Mouse (Mus musculus): ENCODE data around the gene Rac2. TPM values are rescaled to one million over a fixed set of nuclear protein-coding genes. Genes with fewer than 3 reads are reported as not detected.

Gene Rac2
- polyA plus RNA-seq, 1 experiment from 2014 or later, result 27.9 TPM

DNA sequence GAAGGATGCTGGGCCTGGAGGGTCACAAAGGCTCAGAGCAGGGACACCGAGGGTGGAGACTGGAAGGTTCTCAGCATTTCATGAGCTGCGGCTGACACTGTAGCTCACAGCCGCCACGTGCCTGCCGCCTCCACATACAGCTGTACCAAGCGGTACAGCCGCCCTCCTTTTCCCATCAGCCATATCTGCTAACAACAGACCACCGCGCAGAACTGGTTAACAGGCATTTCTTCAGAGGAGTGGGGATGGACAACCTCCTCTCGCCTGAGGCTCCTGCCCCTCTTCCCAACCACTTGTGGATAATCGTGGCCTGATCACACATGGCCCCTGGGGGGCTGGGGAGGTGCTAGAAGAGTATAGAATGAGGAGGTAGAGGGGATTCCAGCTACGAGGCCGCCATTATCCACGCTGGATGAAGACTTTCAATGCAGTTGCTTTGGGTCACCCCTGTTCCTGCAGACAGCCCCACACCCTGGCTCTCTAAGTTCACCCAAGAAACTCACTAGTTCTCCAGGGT lies 19.9 kb upstream of the Rac2 start:
- H3K4me3 ChIP-seq (ENCODE audit: low read depth, low read length), result no peak overlapping the region
- 77% methylated on average over 14 of the region's 14 CpGs for WGBS

GRCm38 (mm10) chr15:78591680-78592451 lies 19.3 kb upstream of the Rac2 start:
- Histone ChIP-seq H3K27ac (replicated peaks; ENCODE audit: low read depth, low read length) (no peak overlapping the region), H3K4me1 (ENCODE audit: control insufficient read depth, insufficient read depth, low read length) (no peaks in the 10 kb centered on the region; the same call in 1 of the 2 replicates), H3K9me3 (ENCODE audit: control insufficient read depth, low read length) (no peaks in the 10 kb centered on the region), H3K36me3 (ENCODE audit: control insufficient read depth, insufficient read depth, low read length) (no peaks in the 10 kb centered on the region), H3K4me3 (ENCODE audit: low read depth, low read length) (no peak overlapping the region), H3K9ac (ENCODE audit: low read depth, low read length) (no peak overlapping the region), H3K27me3 (replicated peaks; ENCODE audit: control insufficient read depth, insufficient read depth, low read length) (no peaks in the 10 kb centered on the region), H3K4me2 (ENCODE audit: low read depth, low read length) (no peak overlapping the region)
- DNase-seq (ENCODE audit: low spot score) (no peak), ATAC-seq (ENCODE audit: low read depth) (no peak)
- WGBS, result 56% methylated on average over 15 of the region's 15 CpGs

More for the DNA sequence above, 19.9 kb upstream of the Rac2 start:
- Histone ChIP-seq H3K4me2 (ENCODE audit: low read depth, low read length) (no peak overlapping the region), H3K4me1 (ENCODE audit: control insufficient read depth, insufficient read depth, low read length) (no peaks in the 10 kb centered on the region; the same call in 1 of the 2 replicates), H3K9me3 (ENCODE audit: control insufficient read depth, low read length) (no peaks in the 10 kb centered on the region), H3K27me3 (replicated peaks; ENCODE audit: control insufficient read depth, insufficient read depth, low read length) (no peaks in the 10 kb centered on the region), H3K9ac (ENCODE audit: low read depth, low read length) (no peak overlapping the region), H3K27ac (replicated peaks; ENCODE audit: low read depth, low read length) (no peak overlapping the region), H3K36me3 (ENCODE audit: control insufficient read depth, insufficient read depth, low read length) (no peaks in the 10 kb centered on the region)
- DNase-seq (ENCODE audit: low spot score) (no peak), ATAC-seq (ENCODE audit: low read depth) (no peak)

DNA sequence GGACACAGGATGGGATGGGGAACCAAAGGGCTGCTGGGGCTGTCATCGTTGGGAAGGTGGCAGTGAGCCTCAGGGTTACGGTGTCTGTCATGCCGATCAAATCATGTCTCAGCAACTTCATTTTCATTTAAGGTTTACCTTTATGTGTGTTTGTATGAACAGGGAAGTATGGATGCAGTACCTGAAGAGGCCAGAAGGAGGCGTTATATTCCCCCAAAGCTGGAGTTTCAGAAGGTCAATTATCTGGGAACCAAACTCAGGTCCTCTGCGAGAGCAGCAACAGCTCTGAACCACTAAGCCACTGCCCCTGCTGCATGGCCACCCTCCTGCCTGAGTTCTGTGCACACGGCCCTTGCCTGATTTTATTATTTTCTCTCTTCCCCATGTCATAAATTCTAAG lies 18.2 kb upstream of the Rac2 start:
- Histone ChIP-seq H3K9me3 (ENCODE audit: control insufficient read depth, low read length) (no peaks in the 10 kb centered on the region), H3K9ac (ENCODE audit: low read depth, low read length) (no peak overlapping the region), H3K4me1 (ENCODE audit: control insufficient read depth, insufficient read depth, low read length) (no peaks in the 10 kb centered on the region; the same call in 1 of the 2 replicates), H3K4me2 (ENCODE audit: low read depth, low read length) (no peak overlapping the region), H3K36me3 (ENCODE audit: control insufficient read depth, insufficient read depth, low read length) (no peaks in the 10 kb centered on the region), H3K27ac (replicated peaks; ENCODE audit: low read depth, low read length) (no peak overlapping the region), H3K4me3 (ENCODE audit: low read depth, low read length) (no peak overlapping the region), H3K27me3 (replicated peaks; ENCODE audit: control insufficient read depth, insufficient read depth, low read length) (no peaks in the 10 kb centered on the region)
- DNase-seq (ENCODE audit: low spot score) (no peak), ATAC-seq (ENCODE audit: low read depth) (no peak)
- 78% methylated on average over 6 of the region's 6 CpGs for WGBS

GRCm38 (mm10) chr15:78589936-78590335 lies 17.4 kb upstream of the Rac2 start:
- no peak overlapping the region for H3K4me3 ChIP-seq (ENCODE audit: low read depth, low read length)
- no peak overlapping the region for H3K4me2 ChIP-seq (ENCODE audit: low read depth, low read length)
- H3K4me1 ChIP-seq (ENCODE audit: control insufficient read depth, insufficient read depth, low read length), result no peaks in the 10 kb centered on the region; the same call in 1 of the 2 replicates
- no peak overlapping the region for H3K27ac ChIP-seq (replicated peaks; ENCODE audit: low read depth, low read length)
- no peaks in the 10 kb centered on the region for H3K36me3 ChIP-seq (ENCODE audit: control insufficient read depth, insufficient read depth, low read length)
- ATAC-seq (ENCODE audit: low read depth) (no peak), DNase-seq (ENCODE audit: low spot score) (no peak)
- H3K9me3 ChIP-seq (ENCODE audit: control insufficient read depth, low read length), result no peaks in the 10 kb centered on the region
- H3K9ac ChIP-seq (ENCODE audit: low read depth, low read length), result no peak overlapping the region
- no peaks in the 10 kb centered on the region for H3K27me3 ChIP-seq (replicated peaks; ENCODE audit: control insufficient read depth, insufficient read depth, low read length)
- 76% methylated on average over 6 of the region's 6 CpGs for WGBS

DNA sequence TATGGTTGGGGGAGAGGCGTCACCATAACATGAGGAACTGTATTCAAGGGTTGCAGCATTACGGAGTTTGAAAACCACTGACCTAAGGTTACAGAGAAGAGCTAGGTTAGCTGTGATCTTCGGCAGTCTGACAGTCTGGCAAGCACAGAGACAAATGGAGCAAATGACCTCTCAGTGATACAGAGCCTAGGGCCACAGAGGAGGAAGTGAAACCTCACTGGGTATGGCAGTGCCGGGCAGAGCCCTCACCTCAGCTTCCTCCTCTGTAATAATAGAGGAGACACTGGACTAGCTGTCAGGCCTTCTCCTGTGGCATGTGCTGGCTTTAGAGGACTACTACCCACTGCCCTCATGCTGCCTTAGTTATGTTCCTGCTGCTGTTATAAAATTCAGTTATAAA lies 16.3 kb upstream of the Rac2 start:
- Histone ChIP-seq H3K4me1 (ENCODE audit: control insufficient read depth, insufficient read depth, low read length) (no peaks in the 10 kb centered on the region; the same call in 1 of the 2 replicates), H3K4me2 (ENCODE audit: low read depth, low read length) (no peak overlapping the region)

DNA sequence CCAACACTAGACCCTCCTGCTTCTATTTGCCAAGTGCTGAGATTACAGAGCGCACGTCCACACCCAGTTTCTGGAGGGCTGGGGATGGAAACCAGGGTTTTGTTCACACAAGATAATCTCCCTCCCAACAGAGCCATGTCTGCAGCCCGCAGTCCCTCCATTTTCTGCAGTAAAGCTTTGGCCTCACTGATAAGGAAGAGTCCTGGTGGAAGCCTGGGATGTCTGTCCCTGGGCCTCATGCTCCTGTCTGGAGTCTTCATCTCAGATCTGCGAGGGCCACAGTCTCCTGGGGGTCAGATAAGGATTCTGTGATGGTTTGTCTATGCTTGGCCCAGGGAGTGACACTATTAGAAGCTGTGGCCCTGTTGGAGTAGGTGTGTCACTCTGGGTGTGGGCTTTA lies 15.5 kb upstream of the Rac2 start:
- WGBS, result 83% methylated on average over 4 of the region's 4 CpGs
- no peaks in the 10 kb centered on the region for H3K36me3 ChIP-seq (ENCODE audit: control insufficient read depth, insufficient read depth, low read length)
- ATAC-seq (ENCODE audit: low read depth) (no peak), DNase-seq (ENCODE audit: low spot score) (no peak)
- H3K4me3 ChIP-seq (ENCODE audit: low read depth, low read length), result no peak overlapping the region
- no peak overlapping the region for H3K4me2 ChIP-seq (ENCODE audit: low read depth, low read length)
- H3K9me3 ChIP-seq (ENCODE audit: control insufficient read depth, low read length), result no peaks in the 10 kb centered on the region
- H3K27me3 ChIP-seq (replicated peaks; ENCODE audit: control insufficient read depth, insufficient read depth, low read length), result no peaks in the 10 kb centered on the region
- H3K4me1 ChIP-seq (ENCODE audit: control insufficient read depth, insufficient read depth, low read length), result no peaks in the 10 kb centered on the region; the same call in 1 of the 2 replicates
- H3K9ac ChIP-seq (ENCODE audit: low read depth, low read length), result no peak overlapping the region
- no peak overlapping the region for H3K27ac ChIP-seq (replicated peaks; ENCODE audit: low read depth, low read length)

More for the DNA sequence above, 16.3 kb upstream of the Rac2 start:
- Histone ChIP-seq H3K36me3 (ENCODE audit: control insufficient read depth, insufficient read depth, low read length) (no peaks in the 10 kb centered on the region), H3K9me3 (ENCODE audit: control insufficient read depth, low read length) (no peaks in the 10 kb centered on the region), H3K4me3 (ENCODE audit: low read depth, low read length) (no peak overlapping the region), H3K9ac (ENCODE audit: low read depth, low read length) (no peak overlapping the region), H3K27ac (replicated peaks; ENCODE audit: low read depth, low read length) (no peak overlapping the region), H3K27me3 (replicated peaks; ENCODE audit: control insufficient read depth, insufficient read depth, low read length) (no peaks in the 10 kb centered on the region)
- WGBS, result 84% methylated on average over 4 of the region's 4 CpGs
- ATAC-seq (ENCODE audit: low read depth), result no peak
- DNase-seq (ENCODE audit: low spot score), result no peak

- WGBS, result 56% methylated on average over 18 of the region's 18 CpGs
Measured at GRCm38 (mm10) chr15:78587050-78587994, 14.7 kb upstream of the Rac2 start.

GRCm38 (mm10) chr15:78585404-78585803 lies 12.8 kb upstream of the Rac2 start:
- H3K4me2 ChIP-seq (ENCODE audit: low read depth, low read length), result no peak overlapping the region
- no peaks in the 10 kb centered on the region for H3K36me3 ChIP-seq (ENCODE audit: control insufficient read depth, insufficient read depth, low read length)
- no peak overlapping the region for H3K27ac ChIP-seq (replicated peaks; ENCODE audit: low read depth, low read length)
- no peaks in the 10 kb centered on the region for H3K9me3 ChIP-seq (ENCODE audit: control insufficient read depth, low read length)
- no peak overlapping the region for H3K4me3 ChIP-seq (ENCODE audit: low read depth, low read length)
- no peaks in the 10 kb centered on the region for H3K27me3 ChIP-seq (replicated peaks; ENCODE audit: control insufficient read depth, insufficient read depth, low read length)
- no peak for ATAC-seq (ENCODE audit: low read depth)
- no peak overlapping the region for H3K9ac ChIP-seq (ENCODE audit: low read depth, low read length)
- 88% methylated on average over 7 of the region's 7 CpGs for WGBS
- DNase-seq (ENCODE audit: low spot score), result no peak
- H3K4me1 ChIP-seq (ENCODE audit: control insufficient read depth, insufficient read depth, low read length), result peaks cover 10% of the 10 kb centered on the region

More at GRCm38 (mm10) chr15:78587050-78587994, 14.7 kb upstream of the Rac2 start:
- no peak overlapping the region for H3K9ac ChIP-seq (ENCODE audit: low read depth, low read length)
- no peaks in the 10 kb centered on the region for H3K9me3 ChIP-seq (ENCODE audit: control insufficient read depth, low read length)
- H3K4me3 ChIP-seq (ENCODE audit: low read depth, low read length), result no peak overlapping the region
- H3K4me1 ChIP-seq (ENCODE audit: control insufficient read depth, insufficient read depth, low read length), result no peaks in the 10 kb centered on the region; the same call in 1 of the 2 replicates
- peak; percentile 81 for ATAC-seq (ENCODE audit: low read depth)
- no peak overlapping the region for H3K4me2 ChIP-seq (ENCODE audit: low read depth, low read length)
- H3K27me3 ChIP-seq (replicated peaks; ENCODE audit: control insufficient read depth, insufficient read depth, low read length), result no peaks in the 10 kb centered on the region
- no peaks in the 10 kb centered on the region for H3K36me3 ChIP-seq (ENCODE audit: control insufficient read depth, insufficient read depth, low read length)
- H3K27ac ChIP-seq (replicated peaks; ENCODE audit: low read depth, low read length), result no peak overlapping the region
- DNase-seq (ENCODE audit: low spot score), result peak; percentile 74

Measured in embryonic facial prominence, embryonic 14.5 days (tissue).